Mouse (Mus musculus) G1E (cell line): ENCODE measurements around the gene Pdzd2. TPM values are rescaled to one million over a fixed set of nuclear protein-coding genes. Genes with fewer than 3 reads are reported as not detected.

Experiments
- ATAC-seq: 2 replicates; pipeline ENCODE4 v1.8.0; 2016; ENCODE audit warnings: mild to moderate bottlenecking; ENCODE audit not compliant: insufficient number of reproducible peaks, poor library complexity, low FRiP score, severe bottlenecking; ENCODE audit errors: extremely low read depth
- DNase-seq: peaks from one replicate; pipeline ENCODE4 v3.0.0; 2012; ENCODE audit warnings: low spot score
- H3K27me3 ChIP-seq: 2 replicates; pipeline ENCODE4 v1.6.1; 2012; ENCODE audit warnings: mild to moderate bottlenecking, low read length, inconsistent platforms; ENCODE audit not compliant: insufficient read depth
- H3K36me3 ChIP-seq: replicated peaks from 2 replicates; pipeline ENCODE3; 2012; ENCODE audit warnings: mild to moderate bottlenecking, inconsistent platforms
- H3K4me1 ChIP-seq: 2 replicates; pipeline ENCODE4 v1.6.1; 2012; ENCODE audit warnings: low read depth, low read length, inconsistent platforms, mixed read lengths; ENCODE audit not compliant: insufficient read depth
- H3K4me3 ChIP-seq: 2 replicates; pipeline ENCODE4 v1.5.1; 2012; ENCODE audit warnings: low read depth, mild to moderate bottlenecking, inconsistent platforms, low read length, moderate library complexity, mixed read lengths
- H3K9me3 ChIP-seq: replicated peaks from 2 replicates; pipeline ENCODE4 v1.6.1; 2012; ENCODE audit warnings: inconsistent platforms
- CTCF ChIP-seq: IDR thresholded peaks from 2 replicates; pipeline ENCODE4 v1.5.1; 2012; ENCODE audit warnings: low read depth, low read length, inconsistent platforms, mixed read lengths
- GATA1 ChIP-seq: IDR thresholded peaks from 2 replicates; pipeline ENCODE4 v1.6.1; 2012; ENCODE audit warnings: borderline replicate concordance, low read length, inconsistent platforms, mixed read lengths
- GATA2 ChIP-seq: IDR thresholded peaks from 2 replicates; pipeline ENCODE4 v1.6.1; 2012; ENCODE audit warnings: low read depth, low read length, inconsistent platforms, borderline replicate concordance
- POLR2AphosphoS5 ChIP-seq: IDR thresholded peaks from 2 replicates; pipeline ENCODE4 v1.6.1; 2012; ENCODE audit warnings: low read depth, low read length, inconsistent platforms; ENCODE audit not compliant: insufficient replicate concordance
- TAL1 ChIP-seq: conservative IDR thresholded peaks from 2 replicates; pipeline ENCODE4 v1.6.1; 2012; ENCODE audit warnings: low read depth, low read length, inconsistent platforms, mixed read lengths
- polyA plus RNA-seq: library from polyadenylated mRNA; stranded (reverse); fragments of >175 nt; gene quantifications from 2 replicates; pipeline ENCODE4 v1.2.3, GENCODE M21; 2012
- total RNA-seq, 2 experiments: library from RNA; stranded (forward) in 1 of 2; stranded (reverse) in 1 of 2; fragments of 200-1000 nt in 1 of 2; fragments of >200 nt in 1 of 2; fragmentation: Nextera tagmentation in 1 of 2; gene quantifications; 2 replicates each; pipeline ENCODE4 v1.2.3; 2014 to 2017

Gene Pdzd2
- total and polyA plus RNA-seq, 3 experiments = 0.18 to 1.8 (median 0.98) TPM

DNA sequence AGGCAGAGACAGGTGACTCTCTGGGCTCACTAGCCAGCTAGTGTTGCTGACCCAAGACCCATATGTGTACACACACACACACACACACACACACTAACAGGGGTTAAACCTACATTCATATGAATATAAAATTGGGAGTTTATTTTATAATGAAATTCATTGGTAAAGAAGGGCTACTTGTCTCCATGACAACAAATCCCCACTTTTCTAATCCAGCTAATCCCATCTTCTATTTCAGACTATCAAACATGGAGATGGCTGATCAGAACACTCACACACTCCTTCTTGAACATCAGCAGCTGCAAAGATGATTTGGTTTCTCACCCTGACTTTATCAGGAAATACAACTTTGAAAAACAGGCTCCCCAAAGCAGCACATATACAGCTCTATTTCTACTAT is 245.6 kb downstream of the Pdzd2 start:
- no peaks in the 10 kb centered on the region for H3K36me3 ChIP-seq
- H3K27me3 ChIP-seq = peaks cover 21% of the 10 kb centered on the region
- H3K4me1 ChIP-seq = no peaks in the 10 kb centered on the region
- DNase-seq = no peak
- H3K4me3 ChIP-seq = no peak overlapping the region
- TF ChIP-seq GATA2 = no peak
- TF ChIP-seq CTCF = no peak
- no peak for TF ChIP-seq TAL1
- TF ChIP-seq POLR2AphosphoS5 = no peak
- TF ChIP-seq GATA1 = no peak
- ATAC-seq = no peak
- H3K9me3 ChIP-seq = no peaks in the 10 kb centered on the region

GRCm38 (mm10) chr15:12493258-12493657 is 246.5 kb downstream of the Pdzd2 start:
- no peak for DNase-seq
- no peak for ATAC-seq
- Histone ChIP-seq H3K36me3 (no peaks in the 10 kb centered on the region), H3K27me3 (peaks cover 21% of the 10 kb centered on the region), H3K4me3 (no peak overlapping the region), H3K4me1 (no peaks in the 10 kb centered on the region), H3K9me3 (no peaks in the 10 kb centered on the region)
- TF ChIP-seq GATA1 = no peak

DNA sequence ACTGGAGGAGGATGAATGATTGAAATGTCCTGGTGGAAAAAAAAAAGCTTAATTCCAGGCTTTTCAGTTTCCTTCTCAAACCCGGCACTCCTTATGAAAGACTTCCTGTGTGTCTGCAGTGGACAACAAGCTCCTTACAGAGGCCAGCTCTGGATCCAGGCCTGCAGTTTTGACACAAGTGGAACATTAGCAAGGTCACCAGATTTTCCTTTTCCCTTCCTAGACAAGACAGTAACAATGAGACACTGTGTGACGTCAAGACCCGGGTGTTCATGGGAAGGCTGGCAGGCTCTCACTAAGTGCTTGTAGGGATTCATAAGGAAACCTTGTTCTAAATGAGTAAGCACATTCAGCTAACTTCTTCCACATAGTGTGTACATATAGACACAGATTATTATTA is 248.8 kb downstream of the Pdzd2 start:
- no peak for DNase-seq
- TF ChIP-seq POLR2AphosphoS5 = no peak
- TF ChIP-seq GATA1 = no peak
- no peak for TF ChIP-seq CTCF
- TF ChIP-seq TAL1 = no peak
- TF ChIP-seq GATA2 = no peak
- H3K27me3 ChIP-seq = peaks cover 19% of the 10 kb centered on the region
- no peaks in the 10 kb centered on the region for H3K4me1 ChIP-seq
- no peaks in the 10 kb centered on the region for H3K36me3 ChIP-seq
- no peak for ATAC-seq
- no peaks in the 10 kb centered on the region for H3K9me3 ChIP-seq
- H3K4me3 ChIP-seq = no peak overlapping the region

GRCm38 (mm10) chr15:12490527-12490926 is 249.2 kb downstream of the Pdzd2 start:
- no peak for DNase-seq
- TF ChIP-seq CTCF (no peak), POLR2AphosphoS5 (no peak), GATA2 (no peak), TAL1 (no peak)
- no peak for ATAC-seq
- Histone ChIP-seq H3K9me3 (no peaks in the 10 kb centered on the region), H3K4me3 (no peak overlapping the region), H3K4me1 (no peaks in the 10 kb centered on the region), H3K27me3 (peaks cover 15% of the 10 kb centered on the region), H3K36me3 (no peaks in the 10 kb centered on the region)

- ATAC-seq (no peak), DNase-seq (no peak)
- Histone ChIP-seq H3K4me3 (no peak overlapping the region), H3K9me3 (no peaks in the 10 kb centered on the region), H3K27me3 (peaks cover 18% of the 10 kb centered on the region), H3K4me1 (peaks cover 2% of the 10 kb centered on the region; the same call in 1 of the 2 replicates), H3K36me3 (no peaks in the 10 kb centered on the region)
- TF ChIP-seq GATA1 (no peak), TAL1 (no peak), CTCF (no peak), GATA2 (no peak), POLR2AphosphoS5 (no peak)
Measured at GRCm38 (mm10) chr15:12488316-12488715, 251.4 kb downstream of the Pdzd2 start.

DNA sequence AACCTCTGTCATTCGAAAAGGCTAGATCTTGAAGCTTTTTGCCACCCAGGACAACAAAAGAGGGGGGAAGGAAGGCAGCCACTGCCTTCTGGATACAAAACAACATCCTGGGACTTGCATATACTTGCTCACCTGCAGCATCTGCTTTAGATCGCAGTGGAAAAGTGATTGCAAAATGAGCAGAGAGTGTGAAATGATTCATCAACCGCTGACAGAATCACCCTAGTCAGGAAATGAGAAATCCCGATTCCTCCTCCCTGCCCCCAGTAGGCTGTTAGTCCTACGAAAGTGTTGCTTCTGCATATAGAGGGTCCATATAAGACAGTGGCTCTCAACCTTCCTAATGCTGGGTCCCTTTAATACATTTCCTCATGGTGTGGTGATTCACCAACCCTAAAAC is 258.5 kb downstream of the Pdzd2 start:
- Histone ChIP-seq H3K4me1 (peaks cover 2% of the 10 kb centered on the region; the same call in 1 of the 2 replicates), H3K27me3 (peaks cover 9% of the 10 kb centered on the region), H3K36me3 (no peaks in the 10 kb centered on the region), H3K9me3 (no peaks in the 10 kb centered on the region), H3K4me3 (no peak overlapping the region)
- no peak for DNase-seq
- ATAC-seq = no peak
- no peak for TF ChIP-seq GATA1
- no peak for TF ChIP-seq TAL1
- no peak for TF ChIP-seq POLR2AphosphoS5
- TF ChIP-seq GATA2 = no peak
- TF ChIP-seq CTCF = no peak

DNA sequence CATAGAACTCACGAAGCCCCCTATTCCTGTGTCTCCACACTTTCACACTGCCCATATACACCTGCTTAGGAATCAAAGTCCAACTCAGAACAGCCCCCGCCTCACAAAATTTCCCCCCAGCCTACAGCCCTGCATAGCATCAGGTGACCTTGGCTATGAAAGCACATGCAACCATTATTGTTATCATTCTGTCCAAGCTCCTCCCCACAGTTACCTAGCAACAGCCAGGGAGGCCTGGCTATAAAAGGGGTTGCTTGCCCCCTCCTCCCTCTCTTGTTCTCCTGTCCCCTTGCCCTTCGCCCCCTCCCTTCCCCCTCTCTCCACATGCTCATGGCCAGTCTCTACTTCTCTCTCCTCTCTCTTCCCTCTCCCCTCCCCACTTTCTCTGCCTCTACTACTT is 259.4 kb downstream of the Pdzd2 start:
- ATAC-seq (no peak), DNase-seq (no peak)
- no peaks in the 10 kb centered on the region for H3K9me3 ChIP-seq
- peaks cover 2% of the 10 kb centered on the region; the same call in 1 of the 2 replicates for H3K4me1 ChIP-seq
- H3K27me3 ChIP-seq = peaks cover 9% of the 10 kb centered on the region
- H3K4me3 ChIP-seq = no peak overlapping the region
- no peaks in the 10 kb centered on the region for H3K36me3 ChIP-seq
- TF ChIP-seq GATA2 = no peak
- TF ChIP-seq GATA1 = no peak
